Mouse (Mus musculus) ES-Bruce4 (cell line): ENCODE results near the gene Asic4. TPM values are rescaled to one million over a fixed set of nuclear protein-coding genes. Genes with fewer than 3 reads are reported as not detected.

Experiments used
- H3K27ac ChIP-seq: 2 replicates; pipeline ENCODE4 v1.5.1; 2012; ENCODE audit warnings: low read length, inconsistent platforms; ENCODE audit not compliant: insufficient read depth
- H3K27me3 ChIP-seq: 2 replicates; pipeline ENCODE4 v1.6.1; 2012; ENCODE audit warnings: mild to moderate bottlenecking, low read length, inconsistent platforms; ENCODE audit not compliant: control insufficient read depth, poor library complexity, insufficient read depth, severe bottlenecking
- H3K36me3 ChIP-seq: 2 replicates; pipeline ENCODE4 v1.6.1; 2012; ENCODE audit warnings: inconsistent platforms, mild to moderate bottlenecking, low read length, moderate library complexity; ENCODE audit not compliant: control insufficient read depth, poor library complexity, insufficient read depth, severe bottlenecking
- H3K4me1 ChIP-seq: one replicate; pipeline ENCODE4 v1.8.1; 2011; ENCODE audit warnings: low read length; ENCODE audit not compliant: control insufficient read depth, insufficient read depth
- H3K4me3 ChIP-seq: 2 replicates; pipeline ENCODE4 v1.5.1; 2011; ENCODE audit warnings: low read depth, mild to moderate bottlenecking, low read length
- H3K9ac ChIP-seq: 2 replicates; pipeline ENCODE4 v1.6.1; 2012; ENCODE audit warnings: low read depth, mild to moderate bottlenecking, inconsistent platforms; ENCODE audit not compliant: poor library complexity, severe bottlenecking
- H3K9me3 ChIP-seq: replicated peaks from 2 replicates; pipeline ENCODE4 v1.6.1; 2012; ENCODE audit warnings: mild to moderate bottlenecking, low read length, inconsistent platforms; ENCODE audit not compliant: control insufficient read depth, poor library complexity, insufficient read depth, severe bottlenecking
- CTCF ChIP-seq: IDR thresholded peaks from one replicate; pipeline ENCODE4 v1.8.1; 2011; ENCODE audit warnings: low read depth, low read length
- EP300 ChIP-seq: IDR thresholded peaks from 2 replicates; pipeline ENCODE4 v1.6.1; 2011; ENCODE audit warnings: low read depth, low read length; ENCODE audit not compliant: insufficient read depth
- POLR2A ChIP-seq: IDR thresholded peaks from one replicate; pipeline ENCODE4 v1.8.1; 2011; ENCODE audit warnings: low read length; ENCODE audit not compliant: insufficient read depth
- polyA plus RNA-seq: library from polyadenylated mRNA; stranded (reverse); fragments of >200 nt; gene quantifications from 2 replicates; pipeline ENCODE4 v1.2.4, GENCODE M21; 2011; ENCODE audit warnings: low read depth; ENCODE audit not compliant: missing spikeins, insufficient read depth, insufficient read length

Gene Asic4
- polyA plus RNA-seq, 1 experiment: not detected

DNA sequence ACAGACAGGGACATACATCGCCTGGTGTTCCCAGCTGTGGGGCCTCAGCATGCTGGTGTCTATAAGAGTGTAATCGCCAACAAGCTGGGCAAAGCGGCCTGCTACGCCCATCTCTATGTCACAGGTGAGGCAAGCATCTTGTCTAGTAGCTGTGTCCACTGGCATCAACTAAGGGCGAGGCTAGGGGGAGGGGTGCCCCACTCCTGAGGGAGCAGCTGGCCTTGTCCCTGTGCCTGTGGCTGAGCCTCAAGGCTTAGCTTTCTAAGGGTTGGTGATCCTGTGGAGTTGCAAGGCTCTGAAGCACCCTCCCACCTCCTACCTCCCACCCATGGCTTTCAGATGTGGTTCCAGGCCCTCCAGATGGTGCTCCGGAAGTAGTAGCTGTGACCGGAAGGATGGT, 40.3 kb upstream of the Asic4 start:
- TF ChIP-seq CTCF (no peak), POLR2A (no peak), EP300 (no peak)
- Histone ChIP-seq H3K4me3 (no peak overlapping the region), H3K36me3 (no peaks in the 10 kb centered on the region), H3K4me1 (no peaks in the 10 kb centered on the region), H3K9ac (no peak overlapping the region), H3K27ac (no peak overlapping the region), H3K27me3 (no peaks in the 10 kb centered on the region), H3K9me3 (no peaks in the 10 kb centered on the region)

- no peaks in the 10 kb centered on the region for H3K36me3 ChIP-seq
- H3K27me3 ChIP-seq: no peaks in the 10 kb centered on the region
- H3K9me3 ChIP-seq: no peaks in the 10 kb centered on the region
- no peak overlapping the region for H3K4me3 ChIP-seq
- H3K4me1 ChIP-seq: no peaks in the 10 kb centered on the region
- H3K9ac ChIP-seq: no peak overlapping the region
- TF ChIP-seq EP300 (no peak), POLR2A (no peak), CTCF (no peak)
- no peak overlapping the region for H3K27ac ChIP-seq
Measured at GRCm38 (mm10) chr1:75412196-75412595, 38.0 kb upstream of the Asic4 start.

GRCm38 (mm10) chr1:75413749-75414148, 36.5 kb upstream of the Asic4 start:
- no peak overlapping the region for H3K4me3 ChIP-seq
- H3K36me3 ChIP-seq: no peaks in the 10 kb centered on the region
- no peaks in the 10 kb centered on the region for H3K9me3 ChIP-seq
- TF ChIP-seq CTCF: peak; percentile 91
- no peak for TF ChIP-seq EP300
- TF ChIP-seq POLR2A: no peak
- H3K4me1 ChIP-seq: no peaks in the 10 kb centered on the region
- H3K9ac ChIP-seq: no peak overlapping the region
- no peak overlapping the region for H3K27ac ChIP-seq
- H3K27me3 ChIP-seq: no peaks in the 10 kb centered on the region

DNA sequence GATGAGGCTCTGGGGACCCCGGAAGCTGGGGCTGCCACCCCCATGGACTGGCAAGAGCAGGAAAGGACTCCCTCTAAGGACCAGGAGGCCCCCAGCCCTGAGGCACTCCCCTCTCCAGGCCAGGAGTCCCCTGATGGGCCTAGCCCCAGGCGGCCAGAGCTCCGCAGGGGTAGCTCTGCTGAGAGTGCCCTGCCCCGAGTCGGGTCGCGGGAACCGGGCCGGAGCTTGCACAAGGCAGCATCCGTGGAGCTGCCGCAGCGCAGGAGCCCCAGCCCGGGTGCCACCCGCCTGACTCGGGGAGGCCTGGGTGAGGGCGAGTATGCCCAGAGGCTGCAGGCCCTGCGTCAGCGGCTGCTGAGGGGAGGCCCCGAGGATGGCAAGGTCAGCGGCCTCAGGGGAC, 28.4 kb upstream of the Asic4 start:
- Histone ChIP-seq H3K4me1 (no peaks in the 10 kb centered on the region), H3K36me3 (no peaks in the 10 kb centered on the region), H3K9me3 (no peaks in the 10 kb centered on the region), H3K27me3 (peaks cover 21% of the 10 kb centered on the region), H3K27ac (no peak overlapping the region), H3K9ac (peak overlapping the region; percentile 25), H3K4me3 (peak overlapping the region; percentile 32; the same call in 1 of the 2 replicates)
- no peak for TF ChIP-seq CTCF

GRCm38 (mm10) chr1:75422216-75422822, 27.9 kb upstream of the Asic4 start:
- no peaks in the 10 kb centered on the region for H3K4me1 ChIP-seq
- peak overlapping the region; percentile 25 for H3K9ac ChIP-seq
- peaks cover 21% of the 10 kb centered on the region for H3K27me3 ChIP-seq
- peak overlapping the region; percentile 32 for H3K4me3 ChIP-seq
- H3K9me3 ChIP-seq: no peaks in the 10 kb centered on the region
- no peak for TF ChIP-seq CTCF
- TF ChIP-seq EP300: no peak
- no peak for TF ChIP-seq POLR2A
- H3K36me3 ChIP-seq: no peaks in the 10 kb centered on the region
- no peak overlapping the region for H3K27ac ChIP-seq

GRCm38 (mm10) chr1:75422823-75423471, 27.3 kb upstream of the Asic4 start:
- peak overlapping the region; percentile 24 for H3K4me3 ChIP-seq
- H3K9ac ChIP-seq: peak overlapping the region; percentile 25
- no peaks in the 10 kb centered on the region for H3K4me1 ChIP-seq
- no peaks in the 10 kb centered on the region for H3K9me3 ChIP-seq
- H3K36me3 ChIP-seq: no peaks in the 10 kb centered on the region
- no peak overlapping the region for H3K27ac ChIP-seq
- peaks cover 21% of the 10 kb centered on the region for H3K27me3 ChIP-seq
- TF ChIP-seq EP300: no peak
